15 mouse cellular contexts compared by ENCODE assay signal in genomic region chr11:109539290-109539689, GRCm38 (mm10).
DNase-seq lines count a peak whose midpoint lies in the region; ATAC-seq and TF ChIP-seq lines count a peak whose summit lies in the region.
"Had no signal": no experiment of that assay in that cellular context is flagged by ENCODE, and none has a peak within 500 bp of the region (broad histone marks: within the 10 kb centered on the region; RNA-seq: fewer than 3 reads in every experiment).

No protein-coding gene starts in this region.

- TF ChIP-seq CTCF in lung, postnatal 0 days (IDR thresholded peaks at IDR 0.05): no peak

- no peaks in the 10 kb centered on the region for H3K9me3 ChIP-seq in forebrain, embryonic 10.5 days
- no peaks in the 10 kb centered on the region for H3K9me3 ChIP-seq in forebrain, embryonic 13.5 days (replicated peaks)
- H3K9me3 ChIP-seq in lung, postnatal 0 days (ENCODE audit: low read length): no peaks in the 10 kb centered on the region
- H3K9me3 ChIP-seq: embryonic facial prominence, embryonic 15.5 days; liver, embryonic 13.5 days; megakaryocyte, embryonic 14.5 days; neural tube, embryonic 12.5 days had no signal

- no peaks in the 10 kb centered on the region; the same call in 1 of the 2 replicates for H3K27me3 ChIP-seq in forebrain, embryonic 10.5 days (ENCODE audit: poor library complexity, severe bottlenecking)
- no peaks in the 10 kb centered on the region for H3K27me3 ChIP-seq in forebrain, embryonic 13.5 days
- no peaks in the 10 kb centered on the region for H3K27me3 ChIP-seq in lung, postnatal 0 days (replicated peaks; ENCODE audit: insufficient read depth, low read length)
- H3K27me3 ChIP-seq: embryonic facial prominence, embryonic 15.5 days; liver, embryonic 13.5 days; neural tube, embryonic 12.5 days had no signal

- H3K27ac ChIP-seq in forebrain, embryonic 10.5 days: peak overlapping the region; percentile 59; the same call in 1 of the 2 replicates
- H3K27ac ChIP-seq in forebrain, embryonic 13.5 days: no peak overlapping the region
- no peak overlapping the region for H3K27ac ChIP-seq in lung, postnatal 0 days (ENCODE audit: low read length)
- H3K27ac ChIP-seq: embryonic facial prominence, embryonic 15.5 days; neural tube, embryonic 12.5 days had no signal

- H3K36me3 ChIP-seq in forebrain, embryonic 10.5 days (replicated peaks): no peaks in the 10 kb centered on the region
- H3K36me3 ChIP-seq in forebrain, embryonic 13.5 days (ENCODE audit: poor library complexity, severe bottlenecking): no peaks in the 10 kb centered on the region
- H3K36me3 ChIP-seq in lung, postnatal 0 days (ENCODE audit: insufficient read depth, low read length): no peaks in the 10 kb centered on the region
- H3K36me3 ChIP-seq: embryonic facial prominence, embryonic 15.5 days; liver, embryonic 13.5 days; neural tube, embryonic 12.5 days had no signal

- H3K4me1 ChIP-seq in forebrain, embryonic 10.5 days: peaks cover 19% of the 10 kb centered on the region
- H3K4me1 ChIP-seq in forebrain, embryonic 13.5 days: 0 out of 2 replicates have a peak, but pooled peaks cover 14% of the 10 kb centered on the region
- no peaks in the 10 kb centered on the region for H3K4me1 ChIP-seq in lung, postnatal 0 days (ENCODE audit: insufficient read depth, low read depth, low read length)

- DNase-seq in forebrain, embryonic 10.5 days (ENCODE audit: extremely low spot score, low spot score): no peak
- peak; percentile 30 for DNase-seq in lung, postnatal 0 days (ENCODE audit: low spot score)
- DNase-seq in lung, postnatal 25 days (ENCODE audit: low spot score): no peak
- DNase-seq in embryo, embryonic 11 days: peak; percentile 43
- DNase-seq in urinary bladder, postnatal 4 days (ENCODE audit: low spot score in 2 of 2): no peak
- DNase-seq in cerebellum, adult 11 months: no peak
- DNase-seq: B cell, adult 2 months; cerebellum, adult 2 months; kidney, adult 11 months; liver, embryonic 13.5 days had no signal

- no peak for TF ChIP-seq EP300 in lung, postnatal 0 days (IDR thresholded peaks at IDR 0.05)

- no peak overlapping the region for H3K4me2 ChIP-seq in forebrain, embryonic 13.5 days
- no peak overlapping the region for H3K4me2 ChIP-seq in lung, postnatal 0 days (replicated peaks; ENCODE audit: low read depth, low read length)
- H3K4me2 ChIP-seq: embryonic facial prominence, embryonic 15.5 days; liver, embryonic 13.5 days; neural tube, embryonic 12.5 days had no signal

- H3K9ac ChIP-seq in forebrain, embryonic 13.5 days: no peak overlapping the region
- no peak overlapping the region for H3K9ac ChIP-seq in lung, postnatal 0 days (replicated peaks; ENCODE audit: low read depth)
- H3K9ac ChIP-seq: embryonic facial prominence, embryonic 15.5 days; neural tube, embryonic 12.5 days had no signal

- H3K4me3 ChIP-seq in forebrain, embryonic 10.5 days: no peak overlapping the region
- no peak overlapping the region for H3K4me3 ChIP-seq in forebrain, embryonic 13.5 days
- H3K4me3 ChIP-seq in lung, postnatal 0 days (ENCODE audit: low read depth, low read length): no peak overlapping the region
- H3K4me3 ChIP-seq: embryonic facial prominence, embryonic 15.5 days; liver, embryonic 13.5 days; megakaryocyte, embryonic 14.5 days; neural tube, embryonic 12.5 days had no signal

- WGBS in forebrain, embryonic 10.5 days: 62% methylated on average over 6 of the region's 6 CpGs
- WGBS in forebrain, embryonic 13.5 days: 47% methylated on average over 6 of the region's 6 CpGs
- 39% methylated on average over 6 of the region's 6 CpGs for WGBS in lung, postnatal 0 days

- no peak for ATAC-seq in forebrain, embryonic 13.5 days
- ATAC-seq in lung, postnatal 0 days: peak; percentile 50
- peak; percentile 74 for ATAC-seq in megakaryocyte progenitor cell, adult 5-6 weeks (replicated peaks; ENCODE audit: poor library complexity)

Comparison
In these comparisons a context has a peak if more than half of its experiments do, and no peak if none do; other contexts are left out.
1. DNase-seq: peak in lung, postnatal 0 days (single experiment) and embryo, embryonic 11 days (single experiment); none in forebrain, embryonic 10.5 days (single experiment), lung, postnatal 25 days (single experiment), urinary bladder, postnatal 4 days (0 of 2) and cerebellum, adult 11 months (single experiment).